Mouse (Mus musculus): ENCODE data around the gene Pnp.
"Not testable (repeated sequence)": the region's sequence is repeated elsewhere in the genome, so short reads cannot be mapped to it uniquely, and the experiment has no call there.

DNA sequence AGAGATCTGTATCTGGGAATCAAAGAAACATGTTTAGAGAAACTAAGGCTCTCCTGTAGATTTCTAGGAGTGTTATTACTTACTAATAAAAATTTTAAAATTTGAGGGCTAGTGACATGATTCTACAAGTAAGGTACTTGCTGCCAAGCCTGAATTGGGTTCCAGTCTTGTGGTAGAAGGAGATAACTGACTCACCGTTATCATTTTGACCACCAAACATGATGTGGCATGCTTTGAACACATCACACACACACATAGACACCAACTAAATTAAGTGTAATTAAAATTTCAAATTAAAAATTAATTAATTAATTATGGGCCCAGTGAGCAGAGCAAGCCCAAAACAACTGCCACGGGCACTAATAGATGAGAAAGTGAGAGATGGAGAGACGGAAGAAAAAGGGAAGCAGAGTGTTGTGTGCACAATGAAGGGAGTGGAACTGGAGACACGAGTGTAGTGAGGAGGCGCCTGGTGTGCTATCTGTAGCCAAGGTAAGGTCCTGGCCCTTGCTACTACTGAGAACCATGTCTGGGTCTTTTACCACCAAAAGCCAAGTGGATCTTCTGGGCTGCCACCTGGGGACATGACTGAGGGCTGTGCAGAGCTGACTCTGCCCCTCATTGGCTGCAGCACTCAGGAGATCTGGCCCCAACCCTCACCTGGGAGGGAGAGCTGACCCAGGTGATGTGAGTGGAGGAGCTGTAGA is 27.6 kb downstream of the Pnp start:
- not testable (repeated sequence) for TF ChIP-seq POLR2A (IDR thresholded peaks at IDR 0.05; ENCODE audit: low read depth, low read length); CTCF (IDR thresholded peaks at IDR 0.05; ENCODE audit: extremely low read depth, insufficient read length, insufficient replicate concordance, low read depth, low read length)
